Mouse (Mus musculus) forelimb bud, embryonic 11.5 days (tissue): Measurements from ENCODE around the gene Smoc1.

ENCODE experiments used
- DNase-seq: peaks from one replicate; pipeline ENCODE4 v3.0.0-alpha.2; 2012; ENCODE audit warnings: low read depth, low spot score

Smoc1 gene

GRCm38 (mm10) chr12:81225966-81226577, 199.5 kb downstream of the Smoc1 start:
- no peak for DNase-seq

- DNase-seq = no peak
These were observed 200.0 kb downstream of the Smoc1 start for GRCm38 (mm10) chr12:81226590-81226989.

- DNase-seq = no peak
These were observed 201.3 kb downstream of the Smoc1 start for GRCm38 (mm10) chr12:81227767-81228460.

- DNase-seq = no peak
These were observed 207.3 kb downstream of the Smoc1 start for GRCm38 (mm10) chr12:81233746-81234380.

GRCm38 (mm10) chr12:81235456-81236330, 209.1 kb downstream of the Smoc1 start:
- DNase-seq = no peak
